Mouse (Mus musculus) forebrain, embryonic 14.5 days (tissue): ENCODE data around the gene Tbca. TPM values are rescaled to one million over a fixed set of nuclear protein-coding genes. Genes with fewer than 3 reads are reported as not detected.

Experiments used
- ATAC-seq: fragments of 200-750 bp; cut with Nextera tagmentation; 2 replicates; pipeline ENCODE4 v1.8.0; 2017; ENCODE audit warnings: mild to moderate bottlenecking, moderate library complexity
- DNase-seq: peaks from one replicate; pipeline ENCODE4 v3.0.0-alpha.2; 2015; ENCODE audit warnings: low spot score
- H3K27ac ChIP-seq: fragments of 300-500 bp; sonication (generic); 2 replicates; pipeline ENCODE4 v1.5.1; 2014; ENCODE audit warnings: low read depth, mild to moderate bottlenecking, control low read depth, low read length, moderate library complexity
- H3K27me3 ChIP-seq: fragments of 300-500 bp; sonication (generic); replicated peaks from 2 replicates; pipeline ENCODE4 v1.6.1; 2014; ENCODE audit warnings: low read length, control low read depth, mixed read lengths; ENCODE audit not compliant: control insufficient read depth, insufficient read depth
- H3K36me3 ChIP-seq: fragments of 300-500 bp; sonication (generic); 2 replicates; pipeline ENCODE4 v1.6.1; 2014; ENCODE audit warnings: low read length, control low read depth; ENCODE audit not compliant: control insufficient read depth, insufficient read depth
- H3K4me1 ChIP-seq: fragments of 300-500 bp; sonication (generic); 2 replicates; pipeline ENCODE4 v1.6.1; 2014; ENCODE audit warnings: antibody characterized with exemption, low read length, control low read depth; ENCODE audit not compliant: control insufficient read depth, insufficient read depth
- H3K4me2 ChIP-seq: fragments of 300-500 bp; sonication (generic); 2 replicates; pipeline ENCODE4 v1.6.1; 2014; ENCODE audit warnings: mild to moderate bottlenecking, control low read depth, low read length
- H3K4me3 ChIP-seq: fragments of 300-500 bp; sonication (generic); 2 replicates; pipeline ENCODE4 v1.5.1; 2014; ENCODE audit warnings: low read depth, low read length, control low read depth
- H3K9ac ChIP-seq: fragments of 300-500 bp; sonication (generic); 2 replicates; pipeline ENCODE4 v1.6.1; 2014; ENCODE audit warnings: mild to moderate bottlenecking, low read length, control low read depth, moderate library complexity
- H3K9me3 ChIP-seq: fragments of 300-500 bp; sonication (generic); replicated peaks from 2 replicates; pipeline ENCODE4 v1.6.1; 2016; ENCODE audit warnings: low read length, control low read depth, mixed read lengths; ENCODE audit not compliant: control insufficient read depth
- WGBS: fragments of 180-500 bp; shearing (Covaris S2); extraction: QIAGEN DNeasy Blood & Tissue Kit; methylation state at CpG from one replicate; pipeline ENCODE4 v1.1.7; 2014; 5-methylcytosine and 5-hydroxymethylcytosine counted together
- polyA plus RNA-seq: library from polyadenylated mRNA; unstranded; fragments of >200 nt; fragmentation: Nextera tagmentation; extraction: Ambion mirVana; gene quantifications from 2 replicates; pipeline ENCODE4 v1.2.1, GENCODE M21; 2014

Tbca gene
- polyA plus RNA-seq, 1 experiment from 2014 or later = 302 TPM

DNA sequence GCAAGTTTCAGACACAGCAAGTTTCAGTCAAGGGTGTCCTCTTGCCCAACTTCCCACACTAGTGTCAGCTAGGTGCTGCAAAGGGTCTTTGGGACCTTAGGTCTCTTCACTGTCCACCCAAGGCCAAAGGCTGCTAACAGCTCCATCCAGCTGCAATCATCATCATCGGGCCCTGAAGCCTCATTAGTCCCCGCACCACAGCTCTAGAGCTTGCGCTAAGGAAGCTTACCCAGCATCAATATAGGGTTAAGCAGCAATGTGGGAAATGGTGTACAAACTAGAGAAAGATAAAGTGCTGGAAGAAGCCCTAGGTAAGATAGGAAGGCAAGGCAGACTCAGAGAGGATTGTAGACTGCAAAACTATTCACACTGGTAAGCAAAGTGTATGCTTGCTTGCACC, 92.5 kb downstream of the Tbca start:
- WGBS = 0% methylated on average over 3 of the region's 3 CpGs
- ATAC-seq = no peak
- H3K4me3 ChIP-seq = no peak overlapping the region

GRCm38 (mm10) chr13:94882221-94882620, 93.5 kb downstream of the Tbca start:
- no peaks in the 10 kb centered on the region for H3K36me3 ChIP-seq
- H3K4me3 ChIP-seq = 0 out of 2 replicates have a peak overlapping the region, but pooled peaks have one; percentile 32
- H3K4me1 ChIP-seq = peaks cover 11% of the 10 kb centered on the region
- DNase-seq (no peak), ATAC-seq (no peak)
- H3K27me3 ChIP-seq = peaks cover 83% of the 10 kb centered on the region
- no peak overlapping the region for H3K27ac ChIP-seq
- no peaks in the 10 kb centered on the region for H3K9me3 ChIP-seq
- WGBS = under 1% methylated on average over 10 of the region's 10 CpGs
- 0 out of 2 replicates have a peak overlapping the region, but pooled peaks have one; percentile 61 for H3K4me2 ChIP-seq
- H3K9ac ChIP-seq = no peak overlapping the region

More for the DNA sequence above, 92.5 kb downstream of the Tbca start:
- Histone ChIP-seq H3K9ac (no peak overlapping the region), H3K27me3 (peaks cover 84% of the 10 kb centered on the region), H3K9me3 (no peaks in the 10 kb centered on the region), H3K4me1 (peaks cover 11% of the 10 kb centered on the region), H3K27ac (no peak overlapping the region), H3K36me3 (no peaks in the 10 kb centered on the region), H3K4me2 (no peak overlapping the region)
- DNase-seq = no peak

DNA sequence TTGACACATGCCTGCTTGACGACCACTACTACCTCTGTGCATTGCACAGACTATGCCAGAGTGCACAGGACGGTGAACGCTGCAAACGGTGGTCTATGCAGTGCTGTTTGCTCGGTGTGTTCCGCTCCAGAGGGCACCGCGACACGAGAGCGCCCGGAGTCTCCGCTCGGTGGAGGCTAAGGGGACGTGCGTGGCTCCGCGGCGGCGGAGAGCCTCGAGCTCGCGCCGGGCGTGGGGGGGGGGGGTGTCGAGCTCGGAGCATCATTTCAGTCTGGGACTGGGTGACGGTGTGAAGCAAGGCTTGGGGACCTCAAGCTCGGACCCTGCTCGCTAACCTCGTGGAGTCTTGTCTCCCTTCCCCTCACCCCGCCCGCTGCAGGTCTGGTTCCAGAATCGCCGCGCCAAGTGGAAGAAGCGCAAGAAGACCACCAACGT, 94.0 kb downstream of the Tbca start:
- Histone ChIP-seq H3K27me3 (peaks cover 83% of the 10 kb centered on the region), H3K4me2 (peak overlapping the region; percentile 61), H3K36me3 (no peaks in the 10 kb centered on the region), H3K27ac (no peak overlapping the region), H3K9ac (peak overlapping the region; percentile 32; the same call in 1 of the 2 replicates), H3K9me3 (no peaks in the 10 kb centered on the region), H3K4me3 (peak overlapping the region; percentile 32), H3K4me1 (peaks cover 11% of the 10 kb centered on the region)
- under 1% methylated on average over 33 of the region's 37 CpGs for WGBS
- peak; percentile 40 for ATAC-seq
- no peak for DNase-seq

DNA sequence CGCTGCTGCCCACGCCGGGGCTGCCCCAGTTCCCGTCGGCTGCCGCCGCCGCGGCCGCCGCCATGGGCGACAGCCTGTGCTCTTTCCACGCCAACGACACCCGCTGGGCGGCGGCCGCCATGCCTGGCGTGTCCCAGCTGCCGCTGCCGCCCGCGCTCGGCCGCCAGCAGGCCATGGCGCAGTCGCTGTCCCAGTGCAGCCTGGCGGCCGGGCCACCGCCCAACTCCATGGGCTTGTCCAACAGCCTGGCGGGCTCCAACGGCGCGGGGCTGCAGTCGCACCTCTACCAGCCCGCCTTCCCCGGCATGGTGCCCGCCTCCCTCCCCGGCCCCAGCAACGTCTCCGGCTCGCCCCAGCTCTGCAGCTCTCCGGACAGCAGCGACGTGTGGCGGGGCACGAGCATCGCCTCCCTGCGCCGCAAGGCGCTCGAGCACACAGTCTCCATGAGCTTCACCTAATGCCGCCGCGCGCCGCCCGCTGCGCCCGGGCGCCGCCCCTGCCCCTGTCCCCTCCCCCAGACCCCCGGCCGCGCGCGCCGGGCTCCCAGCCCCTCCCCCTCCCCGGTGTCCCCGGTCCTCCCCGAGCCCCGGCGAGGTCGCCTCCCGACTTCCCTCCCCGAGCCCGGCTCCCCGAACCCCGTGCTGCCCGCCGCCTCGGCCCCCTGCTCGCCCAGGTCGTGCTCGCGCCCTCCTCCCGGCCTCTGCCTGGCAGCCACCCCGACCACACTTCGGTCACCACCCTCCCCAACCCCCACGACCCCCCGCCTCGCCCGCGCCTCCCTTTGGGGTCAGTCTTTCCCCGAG, 94.7 kb downstream of the Tbca start:
- ATAC-seq (peak; percentile 80), DNase-seq (peak; percentile 58)
- Histone ChIP-seq H3K27me3 (peaks cover 86% of the 10 kb centered on the region), H3K4me2 (peak overlapping the region; percentile 61), H3K9ac (peak overlapping the region; percentile 32), H3K36me3 (no peaks in the 10 kb centered on the region), H3K4me1 (peaks cover 11% of the 10 kb centered on the region), H3K9me3 (no peaks in the 10 kb centered on the region), H3K27ac (0 out of 2 replicates have a peak overlapping the region, but pooled peaks have one; percentile 27), H3K4me3 (peak overlapping the region; percentile 32)
- 2% methylated on average over 75 of the region's 95 CpGs for WGBS

DNA sequence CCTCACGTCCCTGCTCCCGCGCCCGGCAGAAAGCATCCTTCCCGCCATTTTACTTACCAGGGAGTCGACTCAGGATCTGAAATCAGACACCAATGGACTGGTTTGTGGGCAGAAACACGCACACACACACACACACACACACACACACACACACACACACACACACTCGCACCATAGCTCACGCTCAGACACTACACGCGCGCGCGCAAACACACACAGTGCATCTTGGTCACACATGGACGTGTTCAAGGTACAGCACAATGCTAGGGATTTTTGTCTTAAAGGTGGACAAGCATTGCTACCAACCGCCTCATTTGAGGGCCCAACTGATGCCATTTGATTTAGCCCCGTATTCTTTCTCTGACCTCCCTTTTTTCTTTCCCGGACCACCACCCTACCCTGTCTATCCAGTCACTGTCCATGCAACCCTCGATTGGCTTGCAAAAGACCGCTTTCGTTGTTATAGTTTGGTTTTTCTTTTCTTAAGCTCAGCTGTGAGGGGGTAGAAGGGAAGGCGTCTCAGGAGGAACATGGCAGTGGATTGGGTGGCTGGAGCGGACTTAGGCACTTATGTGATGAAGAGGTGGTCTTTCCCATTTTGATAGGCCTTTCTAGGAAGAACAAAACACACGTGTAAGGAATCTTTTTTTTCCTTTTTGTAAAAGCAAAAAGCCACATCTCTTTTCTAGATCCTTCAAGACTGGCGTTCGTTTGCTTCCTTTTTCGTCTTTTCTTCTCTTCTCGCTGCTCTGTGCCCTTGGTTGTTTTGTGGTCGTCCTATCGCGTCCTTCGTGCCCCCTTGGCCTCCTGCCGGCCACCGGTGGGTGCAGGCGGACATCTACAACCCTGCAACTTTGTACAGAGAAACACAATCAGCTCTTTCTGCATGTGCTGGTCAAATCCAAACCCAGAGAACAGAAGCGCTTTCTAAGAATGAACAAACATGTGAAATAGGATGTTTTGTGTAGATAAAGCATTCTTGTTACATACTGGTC, 95.6 kb downstream of the Tbca start:
- Histone ChIP-seq H3K27me3 (peaks cover 90% of the 10 kb centered on the region), H3K27ac (0 out of 2 replicates have a peak overlapping the region, but pooled peaks have one; percentile 27), H3K4me2 (peak overlapping the region; percentile 61), H3K36me3 (no peaks in the 10 kb centered on the region), H3K9me3 (no peaks in the 10 kb centered on the region), H3K9ac (no peak overlapping the region), H3K4me3 (peak overlapping the region; percentile 32), H3K4me1 (peaks cover 11% of the 10 kb centered on the region)
- 1% methylated on average over 36 of the region's 36 CpGs for WGBS
- no peak for DNase-seq
- no peak for ATAC-seq

DNA sequence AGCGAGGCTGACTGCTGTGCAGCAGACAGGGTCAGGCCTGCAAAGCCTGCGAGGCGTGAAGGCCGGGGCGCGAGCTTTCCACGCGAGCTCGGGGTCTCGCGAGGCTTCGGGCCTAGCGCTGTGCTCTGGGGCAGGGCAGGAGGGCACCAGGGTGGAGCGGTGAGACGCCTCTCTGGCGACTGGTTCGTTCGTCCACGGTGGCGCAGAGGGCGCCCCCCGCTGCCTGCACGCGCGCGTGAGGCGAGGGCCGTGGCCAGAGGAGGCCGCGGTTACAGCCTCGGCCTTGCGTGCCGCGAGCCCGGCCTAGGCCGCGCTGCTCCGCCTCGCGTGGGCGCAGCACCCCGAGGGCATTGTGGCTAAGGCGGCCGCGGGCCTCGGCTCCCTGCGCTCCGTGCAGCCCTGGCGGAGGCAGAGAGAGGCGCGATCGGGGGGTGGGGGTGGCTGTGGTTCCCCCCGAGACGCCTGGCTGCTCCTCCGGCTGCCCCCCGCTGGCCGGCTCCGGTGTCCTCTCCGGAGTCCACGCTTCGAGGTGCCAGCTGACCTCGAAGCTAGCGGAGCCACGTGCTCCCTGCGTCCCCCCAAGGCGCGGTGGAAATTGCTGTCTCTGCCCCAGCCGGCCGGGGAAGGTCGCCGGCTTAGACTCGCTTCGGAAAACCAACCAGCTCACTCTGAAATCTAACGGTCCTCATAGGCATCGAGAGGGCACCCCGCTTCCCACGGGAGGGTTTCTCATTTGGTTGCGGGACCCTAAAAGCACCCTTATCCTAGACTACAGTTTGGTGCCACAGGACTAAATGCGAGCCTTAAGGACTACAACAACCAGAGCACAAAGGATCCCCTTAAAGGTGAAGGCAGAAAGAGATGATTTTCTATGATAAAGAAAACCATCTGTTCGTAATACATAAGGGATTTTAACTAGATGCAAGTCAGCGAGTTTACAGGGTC, 96.9 kb downstream of the Tbca start:
- Histone ChIP-seq H3K9ac (no peak overlapping the region), H3K9me3 (no peaks in the 10 kb centered on the region), H3K27ac (peak overlapping the region; percentile 55; the same call in 1 of the 2 replicates), H3K36me3 (no peaks in the 10 kb centered on the region), H3K4me1 (peaks cover 11% of the 10 kb centered on the region), H3K4me3 (0 out of 2 replicates have a peak overlapping the region, but pooled peaks have one; percentile 5), H3K4me2 (peak overlapping the region; percentile 23), H3K27me3 (peaks cover 90% of the 10 kb centered on the region)
- WGBS = 1% methylated on average over 67 of the region's 81 CpGs
- no peak for ATAC-seq
- DNase-seq = no peak
